Mouse (Mus musculus): ENCODE data around the gene Ghr.

GRCm38 (mm10) chr15:3444448-3445020 is 138.8 kb downstream of the Ghr start:
- TF ChIP-seq POLR2A (IDR thresholded peaks at IDR 0.05; ENCODE audit: low read depth, low read length) (no peak), CTCF (IDR thresholded peaks at IDR 0.05; ENCODE audit: extremely low read depth, insufficient read length, insufficient replicate concordance, low read depth, low read length) (no peak)

All from small intestine, adult 2 months (tissue).